Mouse (Mus musculus) small intestine, adult 10 weeks (tissue): ENCODE data around the gene Plcb4. TPM values are rescaled to one million over a fixed set of nuclear protein-coding genes. Genes with fewer than 3 reads are reported as not detected.

Experiments used
- polyA plus RNA-seq: library from polyadenylated mRNA; stranded (reverse); fragments of 350-450 nt; fragmentation: Illumina TruSeq; extraction: RNeasy Lipid Tissue Mini Kit (QIAGEN cat#74804); gene quantifications from one replicate; pipeline ENCODE4 v1.2.3, GENCODE M21; 2014; ENCODE audit warnings: low replicate concordance

Gene Plcb4
- polyA plus RNA-seq, result 14.4 TPM

DNA sequence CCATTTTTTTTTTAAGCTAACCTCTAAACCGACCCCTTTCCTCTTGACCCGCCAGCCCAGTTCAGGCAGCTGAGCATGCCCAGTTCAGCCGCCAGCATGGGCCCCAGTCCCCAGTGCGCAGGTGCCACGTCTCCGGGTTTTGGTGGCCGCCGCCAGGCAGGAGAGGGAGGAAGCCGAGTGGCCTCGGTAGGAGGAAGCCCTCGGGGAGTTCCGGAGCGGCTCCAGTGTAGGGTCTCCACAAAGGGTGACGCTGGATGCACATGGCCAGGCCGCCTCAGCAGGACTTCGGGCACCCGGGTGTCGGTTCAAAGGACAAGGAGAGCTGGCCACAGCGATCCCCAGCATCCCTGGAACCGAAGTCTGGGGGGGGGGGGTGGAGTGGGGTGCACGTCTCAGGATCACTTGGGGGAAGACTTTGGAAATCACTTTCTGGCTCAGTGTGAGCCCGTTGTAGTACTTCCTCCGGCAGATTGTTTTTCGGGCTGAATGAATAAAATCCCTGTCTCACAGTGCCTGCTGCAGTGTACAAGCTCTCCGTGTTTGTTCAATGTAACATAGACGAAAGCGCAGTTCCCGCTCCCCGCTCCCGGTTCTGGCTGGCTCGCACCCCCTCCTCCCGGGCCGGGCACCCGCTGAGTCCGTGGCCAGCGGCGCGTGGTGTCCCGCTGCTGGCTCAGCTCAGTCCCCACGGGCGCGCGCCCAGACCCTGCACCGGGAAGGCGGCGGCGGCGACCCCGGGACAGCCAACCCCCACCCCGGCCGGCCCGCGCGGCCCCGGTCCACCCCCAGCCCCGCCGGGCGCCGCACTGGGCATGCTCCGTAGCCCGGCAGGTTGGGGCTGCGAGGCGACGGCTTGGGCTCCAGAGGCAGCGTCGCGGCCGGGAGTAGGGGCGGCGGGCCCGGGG lies at the start of gene Plcb4:
Plcb4 (plus strand) TSS at position 526 of the 905 bp plus-strand sequence.

GRCm38 (mm10) chr2:136051688-136052289 lies 393.0 kb downstream of the Plcb4 start, which contains the start of gene Lamp5:
Gene Lamp5 (plus strand): TSS chr2:136052239.

